Comparison of ENCODE assay signal across 8 mouse cellular contexts in genomic region chr2:180117485-180118194, GRCm38 (mm10). TPM values are rescaled to one million over a fixed set of nuclear protein-coding genes. Genes with fewer than 3 reads are reported as not detected.
DNase-seq lines count a peak whose midpoint lies in the region; ATAC-seq lines count a peak whose summit lies in the region.

No protein-coding gene starts in this region.

- 6% methylated on average over 13 of the region's 13 CpGs for WGBS in forebrain, embryonic 12.5 days

- peak; percentile 72 for DNase-seq in layer of hippocampus, adult 9-11 months
- DNase-seq in layer of hippocampus, adult 9-10 months (ENCODE audit: low spot score): no peak
- peak; percentile 78 for DNase-seq in brain, adult 2 months (ENCODE audit: low read depth, low spot score)
- peak; percentile 61 for DNase-seq in induced T-regulatory cell, adult 2 months (ENCODE audit: low read depth)
- peak; percentile 62 for DNase-seq in lung, postnatal 10 days
- DNase-seq in right cerebral cortex, postnatal 4 days: peak; percentile 61
- no peak for DNase-seq in gastrocnemius, postnatal 10 days

- H3K9ac ChIP-seq in forebrain, embryonic 12.5 days: peak overlapping the region; percentile 44

- peak overlapping the region; percentile 80 for H3K4me2 ChIP-seq in forebrain, embryonic 12.5 days

- H3K4me1 ChIP-seq in forebrain, embryonic 12.5 days: peaks cover 60% of the 10 kb centered on the region

- peak overlapping the region; percentile 92 for H3K27ac ChIP-seq in forebrain, embryonic 12.5 days

- no peaks in the 10 kb centered on the region for H3K36me3 ChIP-seq in forebrain, embryonic 12.5 days (replicated peaks)

- H3K4me3 ChIP-seq in forebrain, embryonic 12.5 days (replicated peaks): peak overlapping the region; percentile 90

- H3K27me3 ChIP-seq in forebrain, embryonic 12.5 days: no peaks in the 10 kb centered on the region; the same call in 1 of the 2 replicates

- H3K9me3 ChIP-seq in forebrain, embryonic 12.5 days: no peaks in the 10 kb centered on the region

- ATAC-seq in forebrain, embryonic 12.5 days (ENCODE audit: low FRiP score): peak; percentile 69

RNA-seq across cellular contexts. Expression of gene Osbpl2, which starts 1.5 kb away (rescaled TPM):
- polyA plus RNA-seq in forebrain, embryonic 12.5 days (2016; fragmentation: Nextera tagmentation; extraction: Ambion mirVana): 46.2 and 46.9 TPM in 2 replicates
- total RNA-seq in gastrocnemius, postnatal 10 days (2021): 10 to 100 TPM; 18.1 to 21.5 TPM

RNA-seq across cellular contexts. Expression of gene Hrh3, which starts 13.4 kb away (rescaled TPM):
- 3.3 and 3.5 TPM in 2 replicates for polyA plus RNA-seq in forebrain, embryonic 12.5 days (2016; fragmentation: Nextera tagmentation; extraction: Ambion mirVana)
- total RNA-seq in gastrocnemius, postnatal 10 days (2021): under 1 TPM; 0.29 to 0.42 TPM

RNA-seq across cellular contexts. Expression of gene Mtg2, which starts 47.3 kb away (rescaled TPM):
- polyA plus RNA-seq in forebrain, embryonic 12.5 days (2016; fragmentation: Nextera tagmentation; extraction: Ambion mirVana): 31.5 and 31.6 TPM in 2 replicates
- total RNA-seq in gastrocnemius, postnatal 10 days (2021): 10 to 100 TPM; 10.4 to 12.1 TPM

RNA-seq across cellular contexts. Expression of gene Adrm1, which starts 53.6 kb away (rescaled TPM):
- polyA plus RNA-seq in forebrain, embryonic 12.5 days (2016; fragmentation: Nextera tagmentation; extraction: Ambion mirVana): 213 and 225 TPM in 2 replicates
- 100 to 1,000 TPM in 1 of 2 experiments, 10 to 100 TPM in 1; 97.8 to 108 TPM for total RNA-seq in gastrocnemius, postnatal 10 days (2021)

Comparison
In these comparisons a context has a peak if more than half of its experiments do, and no peak if none do; other contexts are left out.
1. DNase-seq: peak in layer of hippocampus, adult 9-11 months (single experiment), brain, adult 2 months (single experiment), induced T-regulatory cell, adult 2 months (single experiment), lung, postnatal 10 days (single experiment) and right cerebral cortex, postnatal 4 days (single experiment); none in layer of hippocampus, adult 9-10 months (single experiment) and gastrocnemius, postnatal 10 days (single experiment).